Mouse (Mus musculus) liver, embryonic 15.5 days (tissue): ENCODE measurements at regions not wholly inside any gene's neighbourhood (a gene's known extent, or its start where the extent isn't known, plus 50 kb on each side); places are given as distances from the start of the nearest gene placed in this dataset.
A peak's percentile ranks its signal among the peaks of the same experiment; 100 is the strongest.

Source experiments
- ATAC-seq: fragments of 200-750 bp; cut with Nextera tagmentation; 2 replicates; pipeline ENCODE4 v1.8.0; 2017; ENCODE audit warnings: moderate number of reproducible peaks, mild to moderate bottlenecking, moderate library complexity; ENCODE audit not compliant: insufficient read depth
- H3K27ac ChIP-seq: fragments of 300-500 bp; sonication (generic); replicated peaks from 2 replicates; pipeline ENCODE4 v1.5.1; 2015; ENCODE audit warnings: mild to moderate bottlenecking, inconsistent platforms
- H3K27me3 ChIP-seq: fragments of 300-500 bp; sonication (generic); 2 replicates; pipeline ENCODE4 v1.6.1; 2015; ENCODE audit warnings: mild to moderate bottlenecking, inconsistent platforms
- H3K36me3 ChIP-seq: fragments of 300-500 bp; sonication (generic); replicated peaks from 2 replicates; pipeline ENCODE4 v1.6.1; 2015; ENCODE audit warnings: moderate library complexity, mild to moderate bottlenecking, inconsistent platforms
- H3K4me1 ChIP-seq: fragments of 300-500 bp; sonication (generic); replicated peaks from 2 replicates; pipeline ENCODE4 v1.6.1; 2015; ENCODE audit warnings: inconsistent platforms
- H3K4me2 ChIP-seq: fragments of 300-500 bp; sonication (generic); 2 replicates; pipeline ENCODE4 v1.6.1; 2015; ENCODE audit warnings: moderate library complexity, mild to moderate bottlenecking, inconsistent platforms
- H3K4me3 ChIP-seq: fragments of 300-500 bp; sonication (generic); replicated peaks from 2 replicates; pipeline ENCODE4 v1.5.1; 2015; ENCODE audit warnings: mild to moderate bottlenecking, inconsistent platforms
- H3K9ac ChIP-seq: fragments of 300-500 bp; sonication (generic); 2 replicates; pipeline ENCODE4 v1.6.1; 2015; ENCODE audit warnings: moderate library complexity, mild to moderate bottlenecking, inconsistent platforms
- H3K9me3 ChIP-seq: fragments of 300-500 bp; sonication (generic); replicated peaks from 2 replicates; pipeline ENCODE4 v1.6.1; 2016; ENCODE audit warnings: inconsistent platforms
- WGBS: fragments of 180-500 bp; shearing (Covaris S2); methylation state at CpG from one replicate; pipeline ENCODE4 v1.1.7; 2015; ENCODE audit warnings: mixed read lengths; ENCODE audit not compliant: insufficient replicate concordance; 5-methylcytosine and 5-hydroxymethylcytosine counted together

GRCm38 (mm10) chr13:97462110-97462883 is 221.4 kb downstream of the Enc1 start:
- Histone ChIP-seq H3K4me2 (peak overlapping the region; percentile 58), H3K9ac (peak overlapping the region; percentile 26; the same call in 1 of the 2 replicates), H3K27ac (peak overlapping the region; percentile 89), H3K9me3 (no peaks in the 10 kb centered on the region), H3K4me3 (no peak overlapping the region), H3K36me3 (no peaks in the 10 kb centered on the region), H3K27me3 (no peaks in the 10 kb centered on the region), H3K4me1 (peaks cover 59% of the 10 kb centered on the region)
- 14% methylated on average over 13 of the region's 13 CpGs for WGBS
- peak; percentile 80 for ATAC-seq

- H3K9me3 ChIP-seq = no peaks in the 10 kb centered on the region
- no peaks in the 10 kb centered on the region for H3K36me3 ChIP-seq
- whole genome bisulfite sequencing = 79% methylated on average over 4 of the region's 4 CpGs
- peak overlapping the region; percentile 69 for H3K27ac ChIP-seq
- no peak overlapping the region for H3K4me3 ChIP-seq
- H3K4me1 ChIP-seq = peaks cover 49% of the 10 kb centered on the region
- H3K27me3 ChIP-seq = no peaks in the 10 kb centered on the region
- 0 out of 2 replicates have a peak overlapping the region, but pooled peaks have one; percentile 15 for H3K4me2 ChIP-seq
- H3K9ac ChIP-seq = no peak overlapping the region
- peak; percentile 47; the same call in 1 of the 2 replicates for ATAC-seq
Observed at GRCm38 (mm10) chr13:97461207-97461606, 220.3 kb downstream of the Enc1 start.

GRCm38 (mm10) chr13:97459106-97459505 is 218.2 kb downstream of the Enc1 start:
- no peak overlapping the region for H3K9ac ChIP-seq
- WGBS = 85% methylated on average over 7 of the region's 7 CpGs

GRCm38 (mm10) chr13:97455961-97456360 is 215.1 kb downstream of the Enc1 start:
- no peaks in the 10 kb centered on the region for H3K36me3 ChIP-seq
- no peaks in the 10 kb centered on the region for H3K27me3 ChIP-seq

More at GRCm38 (mm10) chr13:97459106-97459505, 218.2 kb downstream of the Enc1 start:
- H3K36me3 ChIP-seq = no peaks in the 10 kb centered on the region
- H3K27me3 ChIP-seq = no peaks in the 10 kb centered on the region
- H3K9me3 ChIP-seq = no peaks in the 10 kb centered on the region
- peaks cover 60% of the 10 kb centered on the region for H3K4me1 ChIP-seq
- ATAC-seq = no peak
- no peak overlapping the region for H3K4me2 ChIP-seq
- H3K4me3 ChIP-seq = no peak overlapping the region
- H3K27ac ChIP-seq = no peak overlapping the region

GRCm38 (mm10) chr13:97454715-97455114 is 213.8 kb downstream of the Enc1 start:
- no peak overlapping the region for H3K4me3 ChIP-seq
- 81% methylated on average over 8 of the region's 8 CpGs for WGBS
- no peak overlapping the region for H3K9ac ChIP-seq
- H3K36me3 ChIP-seq = no peaks in the 10 kb centered on the region
- H3K4me1 ChIP-seq = peaks cover 58% of the 10 kb centered on the region
- H3K9me3 ChIP-seq = no peaks in the 10 kb centered on the region
- no peak for ATAC-seq
- no peak overlapping the region for H3K27ac ChIP-seq
- H3K27me3 ChIP-seq = no peaks in the 10 kb centered on the region
- H3K4me2 ChIP-seq = no peak overlapping the region

More at GRCm38 (mm10) chr13:97455961-97456360, 215.1 kb downstream of the Enc1 start:
- H3K4me1 ChIP-seq = peaks cover 60% of the 10 kb centered on the region
- no peak for ATAC-seq
- H3K9me3 ChIP-seq = no peaks in the 10 kb centered on the region
- H3K4me2 ChIP-seq = no peak overlapping the region
- no peak overlapping the region for H3K27ac ChIP-seq
- no peak overlapping the region for H3K4me3 ChIP-seq
- no peak overlapping the region for H3K9ac ChIP-seq
- WGBS = 69% methylated on average over 6 of the region's 6 CpGs

- H3K36me3 ChIP-seq = no peaks in the 10 kb centered on the region
- 35% methylated on average over 6 of the region's 6 CpGs for whole genome bisulfite sequencing
- peak; percentile 69 for ATAC-seq
- H3K27ac ChIP-seq = peak overlapping the region; percentile 97
- peaks cover 56% of the 10 kb centered on the region for H3K4me1 ChIP-seq
- H3K9me3 ChIP-seq = no peaks in the 10 kb centered on the region
- peak overlapping the region; percentile 67 for H3K4me2 ChIP-seq
- no peaks in the 10 kb centered on the region for H3K27me3 ChIP-seq
- H3K9ac ChIP-seq = peak overlapping the region; percentile 41; the same call in 1 of the 2 replicates
- peak overlapping the region; percentile 22 for H3K4me3 ChIP-seq
Observed at GRCm38 (mm10) chr13:97453469-97453868, 212.6 kb downstream of the Enc1 start.

- WGBS = 11% methylated on average over 5 of the region's 5 CpGs
- ATAC-seq = peak; percentile 99
- peak overlapping the region; percentile 67 for H3K4me2 ChIP-seq
- no peaks in the 10 kb centered on the region for H3K36me3 ChIP-seq
- H3K27ac ChIP-seq = peak overlapping the region; percentile 97
- H3K27me3 ChIP-seq = no peaks in the 10 kb centered on the region
- peak overlapping the region; percentile 41; the same call in 1 of the 2 replicates for H3K9ac ChIP-seq
- H3K9me3 ChIP-seq = no peaks in the 10 kb centered on the region
- peak overlapping the region; percentile 22 for H3K4me3 ChIP-seq
- peaks cover 56% of the 10 kb centered on the region for H3K4me1 ChIP-seq
Observed at GRCm38 (mm10) chr13:97453090-97453430, 212.2 kb downstream of the Enc1 start.

- no peaks in the 10 kb centered on the region for H3K27me3 ChIP-seq
- peak overlapping the region; percentile 22 for H3K4me3 ChIP-seq
- H3K27ac ChIP-seq = peak overlapping the region; percentile 97
- peak; percentile 81 for ATAC-seq
- no peak overlapping the region for H3K9ac ChIP-seq
- WGBS = 28% methylated on average over 11 of the region's 11 CpGs
- H3K36me3 ChIP-seq = no peaks in the 10 kb centered on the region
- H3K4me1 ChIP-seq = peaks cover 56% of the 10 kb centered on the region
- H3K4me2 ChIP-seq = peak overlapping the region; percentile 67
- no peaks in the 10 kb centered on the region for H3K9me3 ChIP-seq
Observed at GRCm38 (mm10) chr13:97452386-97453089, 211.6 kb downstream of the Enc1 start.

- H3K27ac ChIP-seq = 0 out of 2 replicates have a peak overlapping the region, but pooled peaks have one; percentile 0
- no peak overlapping the region for H3K4me2 ChIP-seq
- no peaks in the 10 kb centered on the region for H3K9me3 ChIP-seq
- H3K9ac ChIP-seq = no peak overlapping the region
- no peaks in the 10 kb centered on the region for H3K27me3 ChIP-seq
- H3K36me3 ChIP-seq = no peaks in the 10 kb centered on the region
- ATAC-seq = no peak
- no peak overlapping the region for H3K4me3 ChIP-seq
- peaks cover 56% of the 10 kb centered on the region for H3K4me1 ChIP-seq
- WGBS = 55% methylated on average over 10 of the region's 10 CpGs
Observed at GRCm38 (mm10) chr13:97451276-97451675, 210.4 kb downstream of the Enc1 start.

GRCm38 (mm10) chr13:97448123-97448522 is 207.2 kb downstream of the Enc1 start:
- H3K9me3 ChIP-seq = no peaks in the 10 kb centered on the region
- peaks cover 36% of the 10 kb centered on the region for H3K4me1 ChIP-seq
- no peak overlapping the region for H3K4me2 ChIP-seq
- H3K27ac ChIP-seq = no peak overlapping the region
- 72% methylated on average over 1 of the region's 1 CpGs for WGBS
- H3K36me3 ChIP-seq = no peaks in the 10 kb centered on the region
- H3K9ac ChIP-seq = no peak overlapping the region
- H3K4me3 ChIP-seq = no peak overlapping the region
- no peaks in the 10 kb centered on the region for H3K27me3 ChIP-seq
- no peak for ATAC-seq

GRCm38 (mm10) chr13:97443731-97444428 is 203.0 kb downstream of the Enc1 start:
- Histone ChIP-seq H3K4me3 (no peak overlapping the region), H3K36me3 (no peaks in the 10 kb centered on the region), H3K4me1 (peaks cover 40% of the 10 kb centered on the region), H3K9ac (no peak overlapping the region), H3K27ac (peak overlapping the region; percentile 70), H3K27me3 (peaks cover 19% of the 10 kb centered on the region), H3K9me3 (no peaks in the 10 kb centered on the region), H3K4me2 (no peak overlapping the region)
- 65% methylated on average over 14 of the region's 14 CpGs for WGBS
- peak; percentile 44; the same call in 1 of the 2 replicates for ATAC-seq
